Comparison of ENCODE assay signal across 10 mouse cellular contexts in the genomic region with DNA sequence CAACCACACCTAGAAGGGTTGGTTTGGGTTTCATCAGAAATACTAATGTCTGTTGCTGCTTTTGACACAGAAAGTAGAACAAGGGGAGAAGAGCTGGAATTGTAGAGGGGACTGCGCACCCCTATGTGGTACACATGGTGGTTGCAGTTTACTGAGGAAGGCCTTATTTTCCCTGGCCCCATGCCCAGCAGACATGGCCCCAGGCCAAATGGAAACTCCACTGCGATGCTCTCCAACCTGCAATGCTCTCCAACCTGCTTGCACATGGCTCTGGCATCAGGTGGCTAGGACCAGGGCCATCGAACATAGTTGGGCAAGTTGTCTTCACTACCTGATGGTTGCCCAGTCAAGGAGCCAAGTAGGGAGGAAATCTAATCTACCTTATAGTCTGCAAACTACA. TPM values are rescaled to one million over a fixed set of nuclear protein-coding genes. Genes with fewer than 3 reads are reported as not detected.
DNase-seq lines count a peak whose midpoint lies in the region; ATAC-seq and TF ChIP-seq lines count a peak whose summit lies in the region.
"Had no signal": no experiment of that assay in that cellular context is flagged by ENCODE, and none has a peak within 500 bp of the region (broad histone marks: within the 10 kb centered on the region; RNA-seq: fewer than 3 reads in every experiment).

No protein-coding gene starts in this region.

- no peak for ATAC-seq in hindbrain, postnatal 0 days
- no peak for ATAC-seq in heart, embryonic 13.5 days (ENCODE audit: extremely low read depth, insufficient number of reproducible peaks, low FRiP score, low TSS enrichment)
- no peak for ATAC-seq in frontal cortex, adult (ENCODE audit: low TSS enrichment)

- no peak for TF ChIP-seq CTCF in hindbrain, postnatal 0 days (IDR thresholded peaks at IDR 0.05; ENCODE audit: low read depth)

- H3K27ac ChIP-seq in hindbrain, embryonic 10.5 days, result 0 out of 2 replicates have a peak overlapping the region, but pooled peaks have one; percentile 3
- H3K27ac ChIP-seq in hindbrain, postnatal 0 days, result no peak overlapping the region
- 0 out of 2 replicates have a peak overlapping the region, but pooled peaks have one; percentile 7 for H3K27ac ChIP-seq in embryonic facial prominence, embryonic 10.5 days (replicated peaks)
- peak overlapping the region; percentile 79 for H3K27ac ChIP-seq in heart, embryonic 13.5 days (replicated peaks)
- H3K27ac ChIP-seq: neural tube, embryonic 15.5 days had no signal

- no peak overlapping the region for H3K4me3 ChIP-seq in hindbrain, embryonic 10.5 days
- no peak overlapping the region for H3K4me3 ChIP-seq in hindbrain, postnatal 0 days (ENCODE audit: low read length)
- H3K4me3 ChIP-seq in embryonic facial prominence, embryonic 10.5 days, result no peak overlapping the region
- no peak overlapping the region for H3K4me3 ChIP-seq in heart, embryonic 13.5 days
- H3K4me3 ChIP-seq: neural tube, embryonic 15.5 days had no signal

- no peaks in the 10 kb centered on the region for H3K9me3 ChIP-seq in hindbrain, embryonic 10.5 days
- no peaks in the 10 kb centered on the region for H3K9me3 ChIP-seq in hindbrain, postnatal 0 days (ENCODE audit: low read length)
- H3K9me3 ChIP-seq in embryonic facial prominence, embryonic 10.5 days, result no peaks in the 10 kb centered on the region
- no peaks in the 10 kb centered on the region for H3K9me3 ChIP-seq in heart, embryonic 13.5 days
- H3K9me3 ChIP-seq: neural tube, embryonic 15.5 days had no signal

- 96% methylated on average over 3 of the region's 3 CpGs for WGBS in hindbrain, embryonic 10.5 days
- 56% methylated on average over 3 of the region's 3 CpGs for WGBS in hindbrain, postnatal 0 days
- WGBS in embryonic facial prominence, embryonic 10.5 days, result 93% methylated on average over 3 of the region's 3 CpGs
- 60% methylated on average over 3 of the region's 3 CpGs for WGBS in heart, embryonic 13.5 days

- no peak overlapping the region for H3K4me2 ChIP-seq in hindbrain, postnatal 0 days (ENCODE audit: low read depth, low read length)
- H3K4me2 ChIP-seq in heart, embryonic 13.5 days, result peak overlapping the region; percentile 28; the same call in 1 of the 2 replicates
- H3K4me2 ChIP-seq: neural tube, embryonic 15.5 days had no signal

- DNase-seq in hindbrain, embryonic 10.5 days (ENCODE audit: low spot score), result no peak
- no peak for DNase-seq in hindbrain, postnatal 0 days (ENCODE audit: low spot score)
- no peak for DNase-seq in embryonic facial prominence, embryonic 10.5 days (ENCODE audit: low spot score)
- peak; percentile 35 to 69 for DNase-seq in kidney, postnatal 36 days
- DNase-seq in thymus, postnatal 4 days, result no peak
- DNase-seq in left cerebral cortex, postnatal 36 days (ENCODE audit: low spot score in 2 of 2), result no peak
- DNase-seq: spleen, adult 18-20 months had no signal

- intact Hi-C loops in left cerebral cortex, postnatal 36 days (cut with DNase I), result no loop called here

- H3K27me3 ChIP-seq in hindbrain, embryonic 10.5 days (ENCODE audit: insufficient read depth, poor library complexity, severe bottlenecking), result peaks cover under 1% of the 10 kb centered on the region; the same call in 1 of the 2 replicates
- H3K27me3 ChIP-seq in hindbrain, postnatal 0 days (ENCODE audit: insufficient read depth, low read length), result no peaks in the 10 kb centered on the region
- no peaks in the 10 kb centered on the region for H3K27me3 ChIP-seq in embryonic facial prominence, embryonic 10.5 days (replicated peaks; ENCODE audit: low read depth, poor library complexity, severe bottlenecking)
- H3K27me3 ChIP-seq in heart, embryonic 13.5 days (replicated peaks), result no peaks in the 10 kb centered on the region
- H3K27me3 ChIP-seq: neural tube, embryonic 15.5 days had no signal

- H3K9ac ChIP-seq in hindbrain, postnatal 0 days (replicated peaks; ENCODE audit: low read length), result no peak overlapping the region
- H3K9ac ChIP-seq in heart, embryonic 13.5 days, result no peak overlapping the region
- H3K9ac ChIP-seq: neural tube, embryonic 15.5 days had no signal

- peaks cover 37% of the 10 kb centered on the region for H3K4me1 ChIP-seq in hindbrain, embryonic 10.5 days (replicated peaks)
- no peaks in the 10 kb centered on the region; the same call in 1 of the 2 replicates for H3K4me1 ChIP-seq in hindbrain, postnatal 0 days (ENCODE audit: insufficient read depth, low read length)
- H3K4me1 ChIP-seq in embryonic facial prominence, embryonic 10.5 days, result peaks cover 41% of the 10 kb centered on the region
- peaks cover 83% of the 10 kb centered on the region for H3K4me1 ChIP-seq in heart, embryonic 13.5 days

- peaks cover 2% of the 10 kb centered on the region; the same call in 1 of the 2 replicates for H3K36me3 ChIP-seq in hindbrain, embryonic 10.5 days
- H3K36me3 ChIP-seq in hindbrain, postnatal 0 days (ENCODE audit: insufficient read depth, low read length), result no peaks in the 10 kb centered on the region
- H3K36me3 ChIP-seq in embryonic facial prominence, embryonic 10.5 days (replicated peaks), result peaks cover 2% of the 10 kb centered on the region; the same call in 1 of the 2 replicates
- H3K36me3 ChIP-seq in heart, embryonic 13.5 days, result peaks cover 2% of the 10 kb centered on the region
- H3K36me3 ChIP-seq: neural tube, embryonic 15.5 days had no signal

RNA-seq across cellular contexts. Expression of a gene that starts 35.0 kb away (rescaled TPM):
- polyA plus RNA-seq in hindbrain, embryonic 10.5 days (2016; fragmentation: Nextera tagmentation; extraction: Ambion mirVana), result 2.7 TPM in 2 replicates
- total RNA-seq in hindbrain, postnatal 0 days (2014; rRNA removed), result 21.9 and 25.5 TPM in 2 replicates
- 1.4 and 1.8 TPM in 2 replicates for polyA plus RNA-seq in hindbrain, postnatal 0 days (2015; fragmentation: Nextera tagmentation; extraction: Ambion mirVana)
- 2.6 and 2.9 TPM in 2 replicates for polyA plus RNA-seq in embryonic facial prominence, embryonic 10.5 days (2016; fragmentation: Nextera tagmentation; extraction: Ambion mirVana)
- 5.4 and 5.7 TPM in 2 replicates for polyA plus RNA-seq in heart, embryonic 13.5 days (2015; fragmentation: Nextera tagmentation; extraction: Ambion mirVana)
- 10 to 100 TPM; 27.9 to 36.1 TPM for total RNA-seq in left cerebral cortex, postnatal 36 days (2021)

Comparison
In these comparisons a context has a peak if more than half of its experiments do, and no peak if none do; other contexts are left out.
1. DNase-seq: peak in kidney, postnatal 36 days (2 of 2); none in hindbrain, embryonic 10.5 days (single experiment), hindbrain, postnatal 0 days (single experiment), embryonic facial prominence, embryonic 10.5 days (single experiment), thymus, postnatal 4 days (single experiment) and left cerebral cortex, postnatal 36 days (0 of 2).